Mouse (Mus musculus) midbrain, embryonic 12.5 days (tissue): ENCODE measurements at regions not wholly inside any gene's neighbourhood (a gene's known extent, or its start where the extent isn't known, plus 50 kb on each side); places are given as distances from the start of the nearest gene placed in this dataset.
A peak's percentile ranks its signal among the peaks of the same experiment; 100 is the strongest.

ENCODE experiments used
- ATAC-seq: fragments of 200-750 bp; cut with Nextera tagmentation; 2 replicates; pipeline ENCODE4 v1.8.0; 2017; ENCODE audit warnings: low read depth, moderate TSS enrichment, moderate library complexity; ENCODE audit not compliant: low FRiP score
- H3K27ac ChIP-seq: fragments of 300-500 bp; sonication (generic); replicated peaks from 2 replicates; pipeline ENCODE4 v1.5.1; 2016; ENCODE audit warnings: mild to moderate bottlenecking
- H3K27me3 ChIP-seq: fragments of 300-500 bp; sonication (generic); 2 replicates; pipeline ENCODE4 v1.6.1; 2016; ENCODE audit warnings: mild to moderate bottlenecking
- H3K36me3 ChIP-seq: fragments of 300-500 bp; sonication (generic); 2 replicates; pipeline ENCODE4 v1.6.1; 2016
- H3K4me1 ChIP-seq: fragments of 300-500 bp; sonication (generic); 2 replicates; pipeline ENCODE4 v1.6.1; 2016
- H3K4me2 ChIP-seq: fragments of 300-500 bp; sonication (generic); replicated peaks from 2 replicates; pipeline ENCODE4 v1.6.1; 2016; ENCODE audit warnings: mild to moderate bottlenecking, moderate library complexity
- H3K4me3 ChIP-seq: fragments of 300-500 bp; sonication (generic); 2 replicates; pipeline ENCODE4 v1.5.1; 2016; ENCODE audit warnings: mild to moderate bottlenecking
- H3K9ac ChIP-seq: fragments of 300-500 bp; sonication (generic); replicated peaks from 2 replicates; pipeline ENCODE4 v1.6.1; 2016; ENCODE audit warnings: mild to moderate bottlenecking, moderate library complexity
- H3K9me3 ChIP-seq: fragments of 300-500 bp; sonication (generic); 2 replicates; pipeline ENCODE4 v1.6.1; 2016; ENCODE audit warnings: mild to moderate bottlenecking
- WGBS: fragments of 180-500 bp; shearing (Covaris S2); methylation state at CpG from one replicate; pipeline ENCODE4 v1.1.7; 2016; 5-methylcytosine and 5-hydroxymethylcytosine counted together

DNA sequence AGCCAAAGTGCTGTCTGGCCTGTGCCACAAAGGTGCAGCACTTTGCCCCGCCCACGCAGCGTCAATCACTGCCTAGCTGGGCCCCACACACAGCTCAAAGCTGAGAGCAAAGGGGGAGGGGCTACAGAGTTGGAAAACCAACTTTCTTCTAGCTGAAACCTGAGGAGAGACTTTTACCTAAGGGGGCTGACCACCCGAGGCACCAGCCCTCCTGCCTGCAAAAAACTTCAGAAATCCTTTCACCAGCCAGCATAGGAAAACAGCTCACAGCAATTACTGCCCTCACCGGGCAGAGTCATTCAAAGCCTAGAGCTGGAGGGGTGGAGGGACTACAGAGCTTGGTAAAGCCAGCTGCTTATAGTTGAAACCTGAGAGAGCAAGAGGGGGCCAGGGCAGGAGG is 74.6 kb upstream of the Pabpc5 start:
- H3K9me3 ChIP-seq = no peaks in the 10 kb centered on the region
- H3K4me2 ChIP-seq = no peak overlapping the region
- H3K9ac ChIP-seq = no peak overlapping the region
- no peak overlapping the region for H3K4me3 ChIP-seq
- 0 out of 2 replicates have a peak, but pooled peaks have one; percentile 52 for ATAC-seq
- H3K4me1 ChIP-seq = no peaks in the 10 kb centered on the region
- H3K36me3 ChIP-seq = no peaks in the 10 kb centered on the region
- H3K27ac ChIP-seq = no peak overlapping the region
- H3K27me3 ChIP-seq = no peaks in the 10 kb centered on the region
- 26% methylated on average over 5 of the region's 5 CpGs for WGBS
